Mouse (Mus musculus) forebrain, embryonic 14.5 days (tissue): ENCODE results near the gene Atxn7l1. TPM values are rescaled to one million over a fixed set of nuclear protein-coding genes. Genes with fewer than 3 reads are reported as not detected.

ENCODE experiments used
- ATAC-seq: fragments of 200-750 bp; cut with Nextera tagmentation; 2 replicates; pipeline ENCODE4 v1.8.0; 2017; ENCODE audit warnings: mild to moderate bottlenecking, moderate library complexity
- DNase-seq: peaks from one replicate; pipeline ENCODE4 v3.0.0-alpha.2; 2015; ENCODE audit warnings: low spot score
- H3K27ac ChIP-seq: fragments of 300-500 bp; sonication (generic); 2 replicates; pipeline ENCODE4 v1.5.1; 2014; ENCODE audit warnings: low read depth, mild to moderate bottlenecking, control low read depth, low read length, moderate library complexity
- H3K27me3 ChIP-seq: fragments of 300-500 bp; sonication (generic); replicated peaks from 2 replicates; pipeline ENCODE4 v1.6.1; 2014; ENCODE audit warnings: low read length, control low read depth, mixed read lengths; ENCODE audit not compliant: control insufficient read depth, insufficient read depth
- H3K36me3 ChIP-seq: fragments of 300-500 bp; sonication (generic); 2 replicates; pipeline ENCODE4 v1.6.1; 2014; ENCODE audit warnings: low read length, control low read depth; ENCODE audit not compliant: control insufficient read depth, insufficient read depth
- H3K4me1 ChIP-seq: fragments of 300-500 bp; sonication (generic); 2 replicates; pipeline ENCODE4 v1.6.1; 2014; ENCODE audit warnings: antibody characterized with exemption, low read length, control low read depth; ENCODE audit not compliant: control insufficient read depth, insufficient read depth
- H3K4me2 ChIP-seq: fragments of 300-500 bp; sonication (generic); 2 replicates; pipeline ENCODE4 v1.6.1; 2014; ENCODE audit warnings: mild to moderate bottlenecking, control low read depth, low read length
- H3K4me3 ChIP-seq: fragments of 300-500 bp; sonication (generic); 2 replicates; pipeline ENCODE4 v1.5.1; 2014; ENCODE audit warnings: low read depth, low read length, control low read depth
- H3K9ac ChIP-seq: fragments of 300-500 bp; sonication (generic); 2 replicates; pipeline ENCODE4 v1.6.1; 2014; ENCODE audit warnings: mild to moderate bottlenecking, low read length, control low read depth, moderate library complexity
- H3K9me3 ChIP-seq: fragments of 300-500 bp; sonication (generic); replicated peaks from 2 replicates; pipeline ENCODE4 v1.6.1; 2016; ENCODE audit warnings: low read length, control low read depth, mixed read lengths; ENCODE audit not compliant: control insufficient read depth
- WGBS: fragments of 180-500 bp; shearing (Covaris S2); extraction: QIAGEN DNeasy Blood & Tissue Kit; methylation state at CpG from one replicate; pipeline ENCODE4 v1.1.7; 2014; 5-methylcytosine and 5-hydroxymethylcytosine counted together
- polyA plus RNA-seq: library from polyadenylated mRNA; unstranded; fragments of >200 nt; fragmentation: Nextera tagmentation; extraction: Ambion mirVana; gene quantifications from 2 replicates; pipeline ENCODE4 v1.2.1, GENCODE M21; 2014

Atxn7l1 gene
- polyA plus RNA-seq, 1 experiment from 2014 or later, result 18.1 TPM

- H3K4me2 ChIP-seq, result no peak overlapping the region
- no peak for ATAC-seq
- 53% methylated on average over 6 of the region's 6 CpGs for WGBS
- H3K9me3 ChIP-seq, result 0 out of 2 replicates have a peak, but pooled peaks cover 6% of the 10 kb centered on the region
- H3K27ac ChIP-seq, result no peak overlapping the region
- no peaks in the 10 kb centered on the region for H3K27me3 ChIP-seq
- H3K36me3 ChIP-seq, result no peaks in the 10 kb centered on the region
- no peak overlapping the region for H3K9ac ChIP-seq
- H3K4me3 ChIP-seq, result no peak overlapping the region
- H3K4me1 ChIP-seq, result peaks cover 19% of the 10 kb centered on the region
- peak; percentile 27 for DNase-seq
Measured at GRCm38 (mm10) chr12:33197746-33198145, 50.3 kb downstream of the Atxn7l1 start.

- no peak overlapping the region for H3K4me3 ChIP-seq
- DNase-seq, result no peak
Measured at GRCm38 (mm10) chr12:33201068-33201467, 53.6 kb downstream of the Atxn7l1 start.

GRCm38 (mm10) chr12:33201491-33202210, 54.2 kb downstream of the Atxn7l1 start:
- 0 out of 2 replicates have a peak, but pooled peaks cover 4% of the 10 kb centered on the region for H3K9me3 ChIP-seq
- no peaks in the 10 kb centered on the region for H3K27me3 ChIP-seq
- DNase-seq (no peak), ATAC-seq (no peak)
- H3K27ac ChIP-seq, result no peak overlapping the region
- no peak overlapping the region for H3K9ac ChIP-seq
- 77% methylated on average over 7 of the region's 7 CpGs for WGBS
- H3K4me3 ChIP-seq, result no peak overlapping the region
- no peak overlapping the region for H3K4me2 ChIP-seq
- H3K4me1 ChIP-seq, result peaks cover 10% of the 10 kb centered on the region
- H3K36me3 ChIP-seq, result no peaks in the 10 kb centered on the region

More at GRCm38 (mm10) chr12:33201068-33201467, 53.6 kb downstream of the Atxn7l1 start:
- H3K36me3 ChIP-seq, result no peaks in the 10 kb centered on the region
- no peak overlapping the region for H3K9ac ChIP-seq
- H3K4me2 ChIP-seq, result no peak overlapping the region
- 0 out of 2 replicates have a peak, but pooled peaks cover 6% of the 10 kb centered on the region for H3K9me3 ChIP-seq
- ATAC-seq, result no peak
- 91% methylated on average over 6 of the region's 6 CpGs for WGBS
- no peaks in the 10 kb centered on the region for H3K27me3 ChIP-seq
- H3K4me1 ChIP-seq, result peaks cover 10% of the 10 kb centered on the region
- H3K27ac ChIP-seq, result no peak overlapping the region

- whole genome bisulfite sequencing, result 92% methylated on average over 4 of the region's 4 CpGs
- no peaks in the 10 kb centered on the region for H3K4me1 ChIP-seq
Measured at GRCm38 (mm10) chr12:33205255-33205654, 57.8 kb downstream of the Atxn7l1 start.

GRCm38 (mm10) chr12:33206300-33206699, 58.8 kb downstream of the Atxn7l1 start:
- DNase-seq (no peak), ATAC-seq (no peak)
- no peaks in the 10 kb centered on the region for H3K27me3 ChIP-seq
- H3K27ac ChIP-seq, result no peak overlapping the region
- H3K4me2 ChIP-seq, result no peak overlapping the region
- no peaks in the 10 kb centered on the region for H3K36me3 ChIP-seq
- no peaks in the 10 kb centered on the region for H3K9me3 ChIP-seq
- 79% methylated on average over 6 of the region's 6 CpGs for WGBS
- H3K9ac ChIP-seq, result no peak overlapping the region
- H3K4me3 ChIP-seq, result no peak overlapping the region
- H3K4me1 ChIP-seq, result no peaks in the 10 kb centered on the region

More at GRCm38 (mm10) chr12:33205255-33205654, 57.8 kb downstream of the Atxn7l1 start:
- Histone ChIP-seq H3K4me2 (no peak overlapping the region), H3K9ac (no peak overlapping the region), H3K27ac (no peak overlapping the region), H3K27me3 (no peaks in the 10 kb centered on the region), H3K9me3 (no peaks in the 10 kb centered on the region), H3K4me3 (no peak overlapping the region), H3K36me3 (no peaks in the 10 kb centered on the region)
- no peak for ATAC-seq
- DNase-seq, result no peak

GRCm38 (mm10) chr12:33210856-33211255, 63.4 kb downstream of the Atxn7l1 start:
- no peak for ATAC-seq
- WGBS, result 85% methylated on average over 4 of the region's 4 CpGs
- no peak for DNase-seq
- Histone ChIP-seq H3K27ac (no peak overlapping the region), H3K4me2 (no peak overlapping the region), H3K27me3 (no peaks in the 10 kb centered on the region), H3K9me3 (no peaks in the 10 kb centered on the region), H3K36me3 (no peaks in the 10 kb centered on the region), H3K9ac (no peak overlapping the region), H3K4me1 (0 out of 2 replicates have a peak, but pooled peaks cover 3% of the 10 kb centered on the region), H3K4me3 (no peak overlapping the region)

GRCm38 (mm10) chr12:33218215-33218859, 70.8 kb downstream of the Atxn7l1 start:
- no peaks in the 10 kb centered on the region for H3K36me3 ChIP-seq
- H3K9ac ChIP-seq, result no peak overlapping the region
- ATAC-seq (no peak), DNase-seq (no peak)
- H3K27me3 ChIP-seq, result no peaks in the 10 kb centered on the region
- H3K4me1 ChIP-seq, result peaks cover 10% of the 10 kb centered on the region
- no peak overlapping the region for H3K27ac ChIP-seq
- H3K4me3 ChIP-seq, result no peak overlapping the region
- H3K4me2 ChIP-seq, result no peak overlapping the region
- H3K9me3 ChIP-seq, result no peaks in the 10 kb centered on the region
- 76% methylated on average over 9 of the region's 9 CpGs for WGBS

GRCm38 (mm10) chr12:33219436-33219835, 71.9 kb downstream of the Atxn7l1 start:
- WGBS, result 81% methylated on average over 7 of the region's 7 CpGs

GRCm38 (mm10) chr12:33220081-33220480, 72.6 kb downstream of the Atxn7l1 start:
- Histone ChIP-seq H3K9me3 (no peaks in the 10 kb centered on the region), H3K27ac (peak overlapping the region; percentile 40), H3K9ac (no peak overlapping the region), H3K4me1 (peaks cover 23% of the 10 kb centered on the region), H3K4me2 (peak overlapping the region; percentile 18; the same call in 1 of the 2 replicates), H3K36me3 (no peaks in the 10 kb centered on the region), H3K27me3 (no peaks in the 10 kb centered on the region), H3K4me3 (no peak overlapping the region)
- peak; percentile 21 for ATAC-seq
- 23% methylated on average over 4 of the region's 5 CpGs for WGBS
- peak; percentile 69 for DNase-seq

More at GRCm38 (mm10) chr12:33219436-33219835, 71.9 kb downstream of the Atxn7l1 start:
- Histone ChIP-seq H3K4me3 (no peak overlapping the region), H3K36me3 (no peaks in the 10 kb centered on the region), H3K4me2 (no peak overlapping the region), H3K27ac (no peak overlapping the region), H3K27me3 (no peaks in the 10 kb centered on the region), H3K9me3 (no peaks in the 10 kb centered on the region), H3K9ac (no peak overlapping the region), H3K4me1 (peaks cover 17% of the 10 kb centered on the region)
- no peak for DNase-seq
- ATAC-seq, result no peak
